Mouse (Mus musculus) intestine, embryonic 15.5 days (tissue): ENCODE data around the gene Jdp2. TPM values are rescaled to one million over a fixed set of nuclear protein-coding genes. Genes with fewer than 3 reads are reported as not detected.

Experiments
- ATAC-seq: fragments of 200-750 bp; cut with Nextera tagmentation; 2 replicates; pipeline ENCODE4 v1.8.0; 2017; ENCODE audit warnings: moderate TSS enrichment, moderate library complexity
- H3K27ac ChIP-seq: fragments of 300-500 bp; sonication (generic); 2 replicates; pipeline ENCODE4 v1.5.1; 2015; ENCODE audit warnings: mild to moderate bottlenecking, inconsistent platforms
- H3K27me3 ChIP-seq: fragments of 300-500 bp; sonication (generic); replicated peaks from 2 replicates; pipeline ENCODE4 v1.6.1; 2015; ENCODE audit warnings: inconsistent platforms
- H3K36me3 ChIP-seq: fragments of 300-500 bp; sonication (generic); 2 replicates; pipeline ENCODE4 v1.6.1; 2015; ENCODE audit warnings: inconsistent platforms
- H3K4me1 ChIP-seq: fragments of 300-500 bp; sonication (generic); replicated peaks from 2 replicates; pipeline ENCODE4 v1.6.1; 2015; ENCODE audit warnings: inconsistent platforms
- H3K4me2 ChIP-seq: fragments of 300-500 bp; sonication (generic); replicated peaks from 2 replicates; pipeline ENCODE4 v1.6.1; 2015; ENCODE audit warnings: mild to moderate bottlenecking, inconsistent platforms
- H3K4me3 ChIP-seq: fragments of 300-500 bp; sonication (generic); replicated peaks from 2 replicates; pipeline ENCODE4 v1.5.1; 2015; ENCODE audit warnings: inconsistent platforms
- H3K9ac ChIP-seq: fragments of 300-500 bp; sonication (generic); 2 replicates; pipeline ENCODE4 v1.6.1; 2015; ENCODE audit warnings: inconsistent platforms
- H3K9me3 ChIP-seq: fragments of 300-500 bp; sonication (generic); 2 replicates; pipeline ENCODE4 v1.6.1; 2016; ENCODE audit warnings: inconsistent platforms
- WGBS: fragments of 180-500 bp; shearing (Covaris S2); methylation state at CpG from one replicate; pipeline ENCODE4 v1.1.7; 2015; 5-methylcytosine and 5-hydroxymethylcytosine counted together
- polyA plus RNA-seq: library from polyadenylated mRNA; unstranded; fragments of >200 nt; fragmentation: Nextera tagmentation; extraction: Ambion mirVana; gene quantifications from 2 replicates; pipeline ENCODE4 v1.2.1, GENCODE M21; 2015

Jdp2 gene
- polyA plus RNA-seq, 1 experiment from 2014 or later = 0.74 TPM

DNA sequence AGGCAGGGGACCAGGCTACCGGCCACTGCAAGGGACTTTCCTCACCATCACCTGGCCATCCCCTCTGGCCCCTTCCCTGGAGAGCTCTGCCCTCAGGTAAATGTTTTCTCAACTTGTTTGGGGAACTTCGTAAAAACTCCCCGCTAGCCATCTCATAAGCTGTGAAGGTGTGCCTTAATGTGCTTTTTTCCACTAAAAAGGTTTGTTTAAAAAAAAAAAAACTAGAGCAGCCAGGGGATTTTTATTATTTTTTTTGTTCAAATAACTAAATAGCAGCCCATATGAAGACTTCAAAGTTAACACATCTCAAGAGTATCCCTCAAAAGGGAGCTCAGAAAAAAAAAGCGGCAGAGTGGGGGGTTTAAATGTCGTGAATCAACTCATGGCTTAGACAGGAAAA, 80.3 kb downstream of the Jdp2 start:
- H3K4me1 ChIP-seq = no peaks in the 10 kb centered on the region
- no peaks in the 10 kb centered on the region for H3K27me3 ChIP-seq
- no peak overlapping the region for H3K27ac ChIP-seq
- H3K9ac ChIP-seq = no peak overlapping the region
- H3K36me3 ChIP-seq = no peaks in the 10 kb centered on the region
- 69% methylated on average over 5 of the region's 5 CpGs for WGBS
- no peak overlapping the region for H3K4me3 ChIP-seq
- no peak overlapping the region for H3K4me2 ChIP-seq
- no peak for ATAC-seq
- H3K9me3 ChIP-seq = no peaks in the 10 kb centered on the region

DNA sequence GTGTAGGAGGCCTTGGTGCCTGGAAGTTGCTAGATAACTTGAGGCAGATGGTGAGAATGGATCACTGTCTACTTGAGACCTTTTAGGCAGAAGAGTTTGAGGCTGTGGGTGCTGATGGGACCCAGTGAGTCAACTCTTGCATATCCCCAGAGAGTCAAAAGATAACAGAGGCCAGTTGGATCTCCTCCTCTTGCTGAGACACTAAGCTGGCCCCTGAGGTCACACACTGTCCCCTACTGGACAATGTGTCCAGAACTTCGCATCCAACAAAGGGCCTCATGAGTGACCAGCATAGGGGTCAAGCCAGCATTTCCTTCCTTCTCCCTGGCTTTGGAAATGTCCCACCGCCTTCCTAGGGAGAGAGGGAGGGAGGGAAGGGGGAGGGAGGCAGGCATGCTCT, 81.0 kb downstream of the Jdp2 start:
- no peaks in the 10 kb centered on the region for H3K27me3 ChIP-seq
- H3K9ac ChIP-seq = no peak overlapping the region
- no peak for ATAC-seq
- no peak overlapping the region for H3K4me2 ChIP-seq
- WGBS = 72% methylated on average over 2 of the region's 2 CpGs
- no peaks in the 10 kb centered on the region for H3K9me3 ChIP-seq
- no peaks in the 10 kb centered on the region for H3K36me3 ChIP-seq
- no peaks in the 10 kb centered on the region for H3K4me1 ChIP-seq
- H3K27ac ChIP-seq = no peak overlapping the region
- H3K4me3 ChIP-seq = no peak overlapping the region

DNA sequence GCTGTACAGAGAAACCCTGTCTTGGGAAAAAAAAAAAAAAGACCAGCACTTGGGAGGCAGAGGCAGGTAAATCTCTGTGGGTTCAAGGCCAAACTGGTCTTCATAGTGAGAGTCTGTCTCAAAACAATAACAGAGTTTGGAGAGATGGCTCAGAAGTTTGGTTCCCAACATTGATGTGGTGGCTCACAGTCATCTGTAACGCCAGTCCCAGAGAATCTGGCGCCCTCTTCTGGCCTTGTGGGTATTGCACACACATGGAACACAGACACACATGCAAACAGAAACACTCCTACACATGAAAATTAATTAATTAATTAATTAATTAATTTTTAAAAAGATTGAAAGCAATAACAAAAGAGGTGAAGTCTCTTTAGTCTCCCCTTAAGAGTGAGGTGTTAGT, 83.5 kb downstream of the Jdp2 start:
- WGBS = 36% methylated on average over 2 of the region's 2 CpGs

DNA sequence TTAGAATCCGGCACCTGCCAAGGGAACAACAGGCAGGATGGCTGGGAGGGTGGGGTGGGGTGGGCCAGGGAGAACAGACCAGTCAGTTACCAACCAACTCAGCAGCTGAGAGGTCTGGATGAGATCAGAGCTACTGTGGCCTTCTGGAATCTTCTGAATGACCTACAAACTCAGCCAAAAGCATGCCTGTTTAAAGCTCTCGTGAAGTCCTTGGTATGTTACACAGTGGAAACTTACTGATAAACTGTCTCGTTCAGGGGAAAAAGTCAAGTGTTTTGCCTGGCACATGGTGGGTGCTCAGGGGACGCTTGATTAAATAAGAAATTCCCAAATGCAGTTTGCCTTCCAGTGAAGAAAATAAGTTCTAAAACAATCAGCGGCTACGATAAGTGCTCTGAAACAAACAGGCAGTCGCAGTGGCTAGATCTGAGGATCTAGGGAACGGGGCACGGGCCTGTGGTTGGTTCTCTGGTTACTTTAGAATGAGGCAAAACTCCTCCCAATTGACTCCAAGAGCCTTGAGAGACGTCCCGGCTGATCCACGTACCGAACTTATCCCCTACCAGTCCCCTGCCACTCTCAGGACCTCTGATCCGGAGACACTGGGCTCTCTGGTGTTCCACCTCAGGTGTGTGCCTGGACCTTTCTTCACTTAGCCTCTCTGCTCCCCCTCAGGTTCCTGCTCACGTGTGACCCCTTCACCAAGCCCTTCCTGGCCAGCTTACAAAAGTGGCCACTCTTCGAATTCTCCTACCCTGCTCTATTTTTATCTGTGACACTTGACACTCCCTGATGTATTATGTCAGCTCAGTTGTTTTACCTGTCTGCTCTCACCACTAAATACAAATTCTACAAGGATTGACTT, 85.8 kb downstream of the Jdp2 start:
- no peak overlapping the region for H3K4me3 ChIP-seq
- H3K36me3 ChIP-seq = no peaks in the 10 kb centered on the region
- H3K4me1 ChIP-seq = no peaks in the 10 kb centered on the region
- no peak for ATAC-seq
- H3K9ac ChIP-seq = no peak overlapping the region
- no peak overlapping the region for H3K27ac ChIP-seq
- 81% methylated on average over 16 of the region's 16 CpGs for WGBS
- H3K9me3 ChIP-seq = no peaks in the 10 kb centered on the region
- no peaks in the 10 kb centered on the region for H3K27me3 ChIP-seq
- H3K4me2 ChIP-seq = no peak overlapping the region

More for the DNA sequence above, 83.5 kb downstream of the Jdp2 start:
- H3K27ac ChIP-seq = no peak overlapping the region
- no peak overlapping the region for H3K4me2 ChIP-seq
- H3K36me3 ChIP-seq = no peaks in the 10 kb centered on the region
- H3K4me3 ChIP-seq = no peak overlapping the region
- no peak overlapping the region for H3K9ac ChIP-seq
- no peaks in the 10 kb centered on the region for H3K4me1 ChIP-seq
- no peaks in the 10 kb centered on the region for H3K9me3 ChIP-seq
- H3K27me3 ChIP-seq = no peaks in the 10 kb centered on the region
- no peak for ATAC-seq

DNA sequence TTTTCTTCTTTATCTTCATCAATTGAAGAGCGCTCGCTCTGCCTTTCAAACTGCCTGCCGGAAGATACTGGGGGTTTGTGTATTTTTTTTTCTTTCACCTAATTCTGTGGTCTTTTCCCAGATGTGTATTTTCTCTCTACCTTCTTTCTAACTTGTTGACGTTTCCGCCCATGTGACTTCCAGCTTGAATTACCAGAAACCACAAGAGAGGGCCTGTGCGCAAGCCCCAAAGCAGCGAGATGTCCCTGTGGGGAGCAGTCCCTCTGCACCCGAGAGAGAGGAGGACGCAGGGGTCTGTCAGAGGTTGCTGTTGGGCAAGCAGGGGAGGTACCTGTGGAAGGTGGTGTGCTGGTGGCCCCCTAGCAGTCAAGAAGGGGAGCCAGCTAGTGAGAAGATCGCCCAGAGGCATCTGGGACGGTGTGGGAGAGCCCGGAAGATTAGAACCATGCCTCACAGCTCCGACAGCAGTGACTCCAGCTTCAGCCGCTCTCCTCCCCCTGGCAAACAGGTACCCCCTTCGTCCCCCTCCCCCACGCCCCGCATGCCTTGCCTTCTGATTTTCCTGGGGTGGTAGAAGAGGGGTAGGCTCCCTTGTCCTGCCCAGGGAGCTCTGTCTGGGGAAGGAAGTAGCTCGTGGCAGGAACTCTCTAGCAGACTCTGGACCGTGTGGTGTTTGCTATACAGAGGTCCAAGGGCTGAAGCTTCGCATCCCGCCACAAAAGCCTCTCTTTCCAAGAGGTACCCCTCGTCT, 87.8 kb downstream of the Jdp2 start, which contains the start of gene Batf:
Gene Batf, plus strand, starts transcription at position 204 of the 751 bp plus-strand sequence.
- H3K4me1 ChIP-seq = no peaks in the 10 kb centered on the region
- no peaks in the 10 kb centered on the region for H3K27me3 ChIP-seq
- no peak for ATAC-seq
- no peak within 1 kb of the TSS for H3K27ac ChIP-seq
- WGBS = 33% methylated on average over 20 of the region's 22 CpGs
- no peaks in the 10 kb centered on the region for H3K9me3 ChIP-seq
- H3K9ac ChIP-seq = peak within 1 kb of the TSS; percentile 18; the same call in 1 of the 2 replicates
- H3K4me2 ChIP-seq = peak within 1 kb of the TSS; percentile 39
- H3K36me3 ChIP-seq = no peaks in the 10 kb centered on the region
- peak within 1 kb of the TSS; percentile 15; the same call in 1 of the 2 replicates for H3K4me3 ChIP-seq

DNA sequence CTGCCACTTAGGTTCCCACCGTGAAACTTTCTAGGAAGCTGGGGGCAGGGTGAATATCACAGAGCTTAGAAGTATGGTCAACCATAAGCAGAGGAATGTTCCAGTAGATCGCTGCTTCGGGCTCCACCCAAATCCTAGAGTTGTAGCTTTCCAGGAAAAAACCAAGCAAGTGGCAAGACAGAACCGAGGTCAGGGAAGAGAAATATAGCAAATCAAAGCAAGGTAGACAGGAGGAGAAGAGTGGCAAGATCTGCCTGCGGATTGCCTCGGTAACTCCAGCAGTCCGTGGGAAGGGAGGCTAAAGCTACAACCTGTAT, 88.3 kb downstream of the Jdp2 start:
- Histone ChIP-seq H3K9ac (no peak overlapping the region; the same call in 1 of the 2 replicates), H3K4me3 (no peak overlapping the region), H3K27ac (no peak overlapping the region), H3K4me1 (no peaks in the 10 kb centered on the region), H3K4me2 (peak overlapping the region; percentile 39), H3K27me3 (no peaks in the 10 kb centered on the region), H3K9me3 (no peaks in the 10 kb centered on the region), H3K36me3 (no peaks in the 10 kb centered on the region)
- no peak for ATAC-seq
- WGBS = 67% methylated on average over 7 of the region's 7 CpGs

DNA sequence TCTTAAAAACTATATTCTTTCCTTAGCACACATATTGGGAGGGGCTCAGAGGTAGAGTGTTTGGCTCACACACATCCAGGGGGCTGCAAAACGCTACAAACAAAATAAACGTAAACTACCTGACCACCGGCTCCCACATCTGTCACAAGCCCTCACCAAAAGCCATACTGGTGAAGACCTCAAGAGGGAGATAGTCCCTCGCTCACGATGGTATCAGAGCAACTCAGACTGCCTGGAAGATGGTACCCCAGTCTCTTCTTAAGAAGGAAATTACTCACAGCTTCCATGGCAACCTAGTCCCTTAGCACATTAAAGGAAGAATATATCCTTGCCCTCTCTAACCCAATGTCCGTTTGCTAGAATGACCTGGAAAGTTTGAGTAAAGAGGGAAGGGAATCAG, 89.0 kb downstream of the Jdp2 start:
- Histone ChIP-seq H3K9me3 (no peaks in the 10 kb centered on the region), H3K4me2 (no peak overlapping the region), H3K27me3 (no peaks in the 10 kb centered on the region), H3K4me1 (no peaks in the 10 kb centered on the region), H3K36me3 (no peaks in the 10 kb centered on the region), H3K27ac (no peak overlapping the region), H3K9ac (no peak overlapping the region), H3K4me3 (no peak overlapping the region)
- 60% methylated on average over 6 of the region's 6 CpGs for WGBS
- no peak for ATAC-seq

Other genes with a start within 250 kb of the Jdp2 start
- 343 and 345 TPM in 2 replicates for gene Tmed10, start 224.2 kb upstream of the Jdp2 start, polyA plus RNA-seq
- 4.9 and 5.3 TPM in 2 replicates for gene Fos, start 125.1 kb upstream of the Jdp2 start, polyA plus RNA-seq
- 2.6 and 2.9 TPM in 2 replicates for gene Batf, start 87.6 kb downstream of the Jdp2 start, polyA plus RNA-seq
- 2.3 and 2.4 TPM in 2 replicates for gene Flvcr2, start 147.5 kb downstream of the Jdp2 start, polyA plus RNA-seq
- 153 and 154 TPM in 2 replicates for gene Erg28, start 225.5 kb downstream of the Jdp2 start, polyA plus RNA-seq
- gene Ttll5, start 225.6 kb downstream of the Jdp2 start, polyA plus RNA-seq = 9.0 and 10.1 TPM in 2 replicates